Comparison of ENCODE assay signal across 8 mouse cellular contexts in the genomic region with DNA sequence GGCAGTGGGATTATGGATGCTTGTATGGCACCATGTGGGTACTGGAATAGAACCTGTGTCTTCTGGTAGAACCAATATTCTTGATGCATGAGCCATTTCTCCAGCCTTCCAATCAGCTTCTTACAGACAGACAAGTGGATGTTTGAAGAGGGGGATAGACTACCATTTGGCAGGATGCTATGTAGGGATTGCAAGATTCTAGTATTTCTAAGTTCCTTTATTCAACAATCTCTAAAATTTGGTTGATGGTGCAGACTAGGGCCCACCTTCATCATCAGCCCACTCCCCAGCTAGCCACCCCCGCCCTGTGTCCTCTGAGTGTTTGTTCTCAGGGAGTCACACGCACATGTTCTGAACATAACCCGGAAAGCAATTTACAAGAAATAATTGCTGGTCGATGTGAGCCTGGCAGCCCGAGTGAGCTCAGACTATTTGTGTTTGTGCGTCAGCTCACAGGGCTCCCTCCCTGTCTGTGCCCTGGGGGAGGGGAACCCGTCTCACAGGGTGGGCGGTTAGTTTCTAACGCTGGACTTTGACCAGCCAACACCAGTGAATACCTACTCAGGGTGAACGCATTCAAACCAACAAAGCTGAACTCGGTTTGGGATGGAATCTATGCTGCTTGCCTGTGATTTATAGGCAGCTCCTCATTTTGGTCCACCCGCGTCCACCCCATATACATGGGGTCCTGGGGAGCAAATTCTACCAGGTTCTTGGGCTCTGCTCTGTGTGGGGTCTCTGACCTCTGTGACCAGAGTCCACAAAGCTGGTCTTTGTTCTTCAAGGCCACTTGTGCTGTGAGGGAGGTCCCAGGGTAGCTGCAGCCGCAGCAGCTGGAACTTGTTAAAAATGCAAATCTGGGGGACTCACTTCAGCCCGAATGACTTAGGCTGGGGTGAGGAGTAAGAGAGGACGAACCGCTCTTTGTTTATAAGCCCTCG. TPM values are rescaled to one million over a fixed set of nuclear protein-coding genes. Genes with fewer than 3 reads are reported as not detected.
DNase-seq lines count a peak whose midpoint lies in the region; ATAC-seq and TF ChIP-seq lines count a peak whose summit lies in the region.

No protein-coding gene starts in this region.

- H3K4me3 ChIP-seq in hindbrain, embryonic 13.5 days: no peak overlapping the region
- no peak overlapping the region for H3K4me3 ChIP-seq in limb, embryonic 14.5 days (replicated peaks; ENCODE audit: low read length)
- H3K4me3 ChIP-seq in stomach, embryonic 16.5 days (replicated peaks; ENCODE audit: low read length): peak overlapping the region; percentile 21

- H3K4me1 ChIP-seq in hindbrain, embryonic 13.5 days (replicated peaks): peaks cover 58% of the 10 kb centered on the region
- peaks cover 44% of the 10 kb centered on the region for H3K4me1 ChIP-seq in limb, embryonic 14.5 days (ENCODE audit: control insufficient read depth, insufficient read depth, low read length)
- H3K4me1 ChIP-seq in stomach, embryonic 16.5 days (ENCODE audit: control insufficient read depth, insufficient read depth, low read length): peaks cover 20% of the 10 kb centered on the region

- no peaks in the 10 kb centered on the region for H3K27me3 ChIP-seq in hindbrain, embryonic 13.5 days
- no peaks in the 10 kb centered on the region for H3K27me3 ChIP-seq in limb, embryonic 14.5 days (ENCODE audit: control insufficient read depth, insufficient read depth, low read length)
- H3K27me3 ChIP-seq in stomach, embryonic 16.5 days (ENCODE audit: control insufficient read depth, insufficient read depth, low read length): no peaks in the 10 kb centered on the region

- peak overlapping the region; percentile 79 for H3K27ac ChIP-seq in hindbrain, embryonic 13.5 days
- peak overlapping the region; percentile 83 for H3K27ac ChIP-seq in limb, embryonic 14.5 days (replicated peaks; ENCODE audit: low read depth, low read length)
- peak overlapping the region; percentile 96 for H3K27ac ChIP-seq in stomach, embryonic 16.5 days (ENCODE audit: low read length)

- TF ChIP-seq CTCF in brain, embryonic 14.5 days (IDR thresholded peaks at IDR 0.05; ENCODE audit: borderline replicate concordance, extremely low read depth, insufficient read depth, insufficient read length): no peak

- peak; percentile 23 for DNase-seq in A20 (ENCODE audit: low read depth, low spot score)
- DNase-seq in brain, embryonic 14.5 days (ENCODE audit: low read depth): peak; percentile 84
- peak; percentile 47 for DNase-seq in limb, embryonic 14.5 days (ENCODE audit: low spot score)
- DNase-seq in T-cell, adult 2 months (ENCODE audit: low spot score): no peak
- DNase-seq in ovary, adult 18-20 months (ENCODE audit: low spot score): no peak
- no peak for DNase-seq in right cerebral cortex, postnatal 14 days

- peak overlapping the region; percentile 15; the same call in 1 of the 2 replicates for H3K9ac ChIP-seq in hindbrain, embryonic 13.5 days
- no peak overlapping the region; the same call in 1 of the 2 replicates for H3K9ac ChIP-seq in limb, embryonic 14.5 days (ENCODE audit: low read depth, low read length, severe bottlenecking)
- H3K9ac ChIP-seq in stomach, embryonic 16.5 days (ENCODE audit: low read length): peak overlapping the region; percentile 67

- H3K36me3 ChIP-seq in hindbrain, embryonic 13.5 days: no peaks in the 10 kb centered on the region
- H3K36me3 ChIP-seq in limb, embryonic 14.5 days (ENCODE audit: control insufficient read depth, insufficient read depth, low read length): no peaks in the 10 kb centered on the region
- H3K36me3 ChIP-seq in stomach, embryonic 16.5 days (ENCODE audit: control insufficient read depth, insufficient read depth, low read length): no peaks in the 10 kb centered on the region

- H3K9me3 ChIP-seq in hindbrain, embryonic 13.5 days: no peaks in the 10 kb centered on the region
- no peaks in the 10 kb centered on the region for H3K9me3 ChIP-seq in limb, embryonic 14.5 days (ENCODE audit: control insufficient read depth, low read length)
- no peaks in the 10 kb centered on the region for H3K9me3 ChIP-seq in stomach, embryonic 16.5 days (replicated peaks; ENCODE audit: control insufficient read depth, low read length)

- WGBS in hindbrain, embryonic 13.5 days: 4% methylated on average over 18 of the region's 18 CpGs
- 5% methylated on average over 18 of the region's 18 CpGs for WGBS in limb, embryonic 14.5 days
- 14% methylated on average over 18 of the region's 18 CpGs for WGBS in stomach, embryonic 16.5 days

- ATAC-seq in hindbrain, embryonic 13.5 days (ENCODE audit: low FRiP score): peak; percentile 25; the same call in 1 of the 2 replicates
- ATAC-seq in limb, embryonic 14.5 days (ENCODE audit: low FRiP score, low read depth): peak; percentile 66
- ATAC-seq in stomach, embryonic 16.5 days (ENCODE audit: insufficient read depth, low FRiP score): peak; percentile 87

- TF ChIP-seq POLR2A in brain, embryonic 14.5 days (IDR thresholded peaks at IDR 0.05; ENCODE audit: borderline replicate concordance, extremely low read depth, insufficient read depth, insufficient read length, poor library complexity, severe bottlenecking): no peak
- TF ChIP-seq POLR2A in limb, embryonic 14.5 days (IDR thresholded peaks at IDR 0.05; ENCODE audit: borderline replicate concordance, extremely low read depth, insufficient read depth, insufficient read length): no peak

- peak overlapping the region; percentile 31 for H3K4me2 ChIP-seq in hindbrain, embryonic 13.5 days
- H3K4me2 ChIP-seq in limb, embryonic 14.5 days (replicated peaks; ENCODE audit: low read depth, low read length, severe bottlenecking): peak overlapping the region; percentile 24
- H3K4me2 ChIP-seq in stomach, embryonic 16.5 days (ENCODE audit: low read depth, low read length): peak overlapping the region; percentile 50

RNA-seq across cellular contexts. Expression of gene Shisal2a, which starts 20.6 kb away (rescaled TPM):
- polyA plus RNA-seq in brain, embryonic 14.5 days (2012; rRNA removed): 4.7 and 6.1 TPM in 2 replicates
- polyA plus RNA-seq in hindbrain, embryonic 13.5 days (2015; fragmentation: Nextera tagmentation; extraction: Ambion mirVana): 4.9 and 5.3 TPM in 2 replicates
- polyA plus RNA-seq in limb, embryonic 14.5 days (2012; rRNA removed): 5.7 and 8.8 TPM in 2 replicates
- 4.2 and 5.4 TPM in 2 replicates for polyA plus RNA-seq in limb, embryonic 14.5 days (2014; fragmentation: Nextera tagmentation; extraction: Ambion mirVana)
- polyA plus RNA-seq in stomach, embryonic 16.5 days (2015; fragmentation: Nextera tagmentation; extraction: Ambion mirVana): 1.2 and 1.4 TPM in 2 replicates

RNA-seq across cellular contexts. Expression of gene Coa7, which starts 34.7 kb away (rescaled TPM):
- polyA plus RNA-seq in brain, embryonic 14.5 days (2012; rRNA removed): 17.5 and 18.8 TPM in 2 replicates
- polyA plus RNA-seq in hindbrain, embryonic 13.5 days (2015; fragmentation: Nextera tagmentation; extraction: Ambion mirVana): 49.9 and 50.0 TPM in 2 replicates
- polyA plus RNA-seq in limb, embryonic 14.5 days (2012; rRNA removed): 12.2 and 17.1 TPM in 2 replicates
- polyA plus RNA-seq in limb, embryonic 14.5 days (2014; fragmentation: Nextera tagmentation; extraction: Ambion mirVana): 39.0 and 44.4 TPM in 2 replicates
- 45.6 and 55.2 TPM in 2 replicates for polyA plus RNA-seq in stomach, embryonic 16.5 days (2015; fragmentation: Nextera tagmentation; extraction: Ambion mirVana)

RNA-seq across cellular contexts. Expression of gene Gpx7, which starts 44.2 kb away (rescaled TPM):
- 24.7 and 27.2 TPM in 2 replicates for polyA plus RNA-seq in brain, embryonic 14.5 days (2012; rRNA removed)
- polyA plus RNA-seq in hindbrain, embryonic 13.5 days (2015; fragmentation: Nextera tagmentation; extraction: Ambion mirVana): 34.1 and 35.8 TPM in 2 replicates
- 92.8 and 98.8 TPM in 2 replicates for polyA plus RNA-seq in limb, embryonic 14.5 days (2012; rRNA removed)
- 104 and 117 TPM in 2 replicates for polyA plus RNA-seq in limb, embryonic 14.5 days (2014; fragmentation: Nextera tagmentation; extraction: Ambion mirVana)
- 63.3 and 66.6 TPM in 2 replicates for polyA plus RNA-seq in stomach, embryonic 16.5 days (2015; fragmentation: Nextera tagmentation; extraction: Ambion mirVana)

Comparison
In these comparisons a context has a peak if more than half of its experiments do, and no peak if none do; other contexts are left out.
1. DNase-seq: peak in A20 (single experiment), brain, embryonic 14.5 days (single experiment) and limb, embryonic 14.5 days (single experiment); none in T-cell, adult 2 months (single experiment), ovary, adult 18-20 months (single experiment) and right cerebral cortex, postnatal 14 days (single experiment).
2. ATAC-seq: peak in every context shown above with its lines; median percentile 87 in stomach, embryonic 16.5 days; 66 in limb, embryonic 14.5 days; 25 in hindbrain, embryonic 13.5 days.
3. Peak in every context shown above with its lines, with median percentiles within 50 percentile points of each other: H3K27ac ChIP-seq and H3K4me2 ChIP-seq.